Mouse (Mus musculus) megakaryocyte-erythroid progenitor cell, adult 5-6 weeks (primary cell): ENCODE measurements around the gene Lnx2. TPM values are rescaled to one million over a fixed set of nuclear protein-coding genes. Genes with fewer than 3 reads are reported as not detected.

Source experiments
- ATAC-seq: replicated peaks from 2 replicates; pipeline ENCODE4 v1.8.0; 2016; ENCODE audit warnings: mild to moderate bottlenecking, inconsistent platforms; ENCODE audit not compliant: severe bottlenecking, poor library complexity, low FRiP score, low TSS enrichment
- total RNA-seq, 2 experiments: library from RNA; stranded (forward) in 1 of 2; stranded (reverse) in 1 of 2; fragments of 200-1000, 215-1000 nt in 1 of 2; fragments of >200 nt in 1 of 2; fragmentation: Nextera tagmentation in 1 of 2; gene quantifications; 2 replicates each; pipeline ENCODE4 v1.2.3; 2014 to 2017

The Lnx2 gene
- total RNA-seq, 2 experiments from 2014 or later, result 7.2 to 7.9 TPM

- no peak for ATAC-seq
Observed at GRCm38 (mm10) chr5:147078110-147078900, 1.9 kb upstream of the Lnx2 start.

GRCm38 (mm10) chr5:147077305-147078034, 1.1 kb upstream of the Lnx2 start:
- peak; percentile 64 for ATAC-seq

- ATAC-seq, result no peak; the same call in 1 of the 2 replicates
Observed at GRCm38 (mm10) chr5:147076799-147077165, 396 bp upstream of the Lnx2 start, which contains the start of gene Polr1d. Gene Polr1d (plus strand): TSS chr5:147077050.

GRCm38 (mm10) chr5:147075103-147076025, 1.0 kb downstream of the Lnx2 start:
- no peak for ATAC-seq

- ATAC-seq, result no peak
Observed at GRCm38 (mm10) chr5:147073805-147074204, 2.6 kb downstream of the Lnx2 start.

GRCm38 (mm10) chr5:147071886-147072285, 4.5 kb downstream of the Lnx2 start:
- ATAC-seq, result no peak

GRCm38 (mm10) chr5:147070791-147071516, 5.4 kb downstream of the Lnx2 start:
- ATAC-seq, result peak; percentile 82

GRCm38 (mm10) chr5:147068876-147069275, 7.5 kb downstream of the Lnx2 start:
- no peak for ATAC-seq

GRCm38 (mm10) chr5:147066965-147067364, 9.4 kb downstream of the Lnx2 start:
- no peak for ATAC-seq

GRCm38 (mm10) chr5:147066129-147066528, 10.3 kb downstream of the Lnx2 start:
- ATAC-seq, result no peak

GRCm38 (mm10) chr5:147063215-147063661, 13.1 kb downstream of the Lnx2 start:
- ATAC-seq, result no peak

GRCm38 (mm10) chr5:147060024-147060423, 16.4 kb downstream of the Lnx2 start:
- no peak for ATAC-seq

- ATAC-seq, result no peak
Observed at GRCm38 (mm10) chr5:147059319-147059718, 17.1 kb downstream of the Lnx2 start.

- ATAC-seq, result no peak
Observed at GRCm38 (mm10) chr5:147058661-147059060, 17.7 kb downstream of the Lnx2 start.

GRCm38 (mm10) chr5:147057626-147058414, 18.6 kb downstream of the Lnx2 start:
- ATAC-seq, result no peak

GRCm38 (mm10) chr5:147056712-147057290, 19.6 kb downstream of the Lnx2 start:
- no peak for ATAC-seq

- ATAC-seq, result no peak
Observed at GRCm38 (mm10) chr5:147055572-147056245, 20.7 kb downstream of the Lnx2 start.
